Mouse (Mus musculus) E14TG2a.4 (cell line): ENCODE results near the gene Ndufs4.

Experiments
- H3K27me3 ChIP-seq: 2 replicates; pipeline ENCODE4 v1.6.1; 2014; ENCODE audit warnings: low read length, control low read depth; ENCODE audit not compliant: insufficient read depth
- H3K36me3 ChIP-seq: 2 replicates; pipeline ENCODE4 v1.6.1; 2014; ENCODE audit warnings: low read length, control low read depth; ENCODE audit not compliant: insufficient read depth
- H3K4me1 ChIP-seq: replicated peaks from 2 replicates; pipeline ENCODE4 v1.6.1; 2014; ENCODE audit warnings: low read depth, low read length, control low read depth
- H3K4me3 ChIP-seq: replicated peaks from 2 replicates; pipeline ENCODE4 v1.5.1; 2014; ENCODE audit warnings: mild to moderate bottlenecking, low read length
- H3K9me3 ChIP-seq: 2 replicates; pipeline ENCODE4 v1.6.1; 2014; ENCODE audit warnings: low read length, control low read depth
- CTCF ChIP-seq: conservative IDR thresholded peaks from 2 replicates; pipeline ENCODE4 v1.5.1; 2014; ENCODE audit warnings: low read length
- NANOG ChIP-seq: IDR thresholded peaks from 2 replicates; pipeline ENCODE4 v1.6.1; 2014; ENCODE audit warnings: borderline replicate concordance, low read length, mixed read lengths
- POU5F1 ChIP-seq: IDR thresholded peaks from 2 replicates; pipeline ENCODE4 v1.6.1; 2014; ENCODE audit warnings: low read length, borderline replicate concordance

Ndufs4 gene

GRCm38 (mm10) chr13:114405100-114405715 is 17.1 kb upstream of the Ndufs4 start:
- peaks cover 30% of the 10 kb centered on the region for H3K4me1 ChIP-seq

GRCm38 (mm10) chr13:114398906-114399305 is 10.8 kb upstream of the Ndufs4 start:
- no peak for TF ChIP-seq NANOG
- TF ChIP-seq CTCF: no peak
- no peak for TF ChIP-seq POU5F1
- H3K4me3 ChIP-seq: no peak overlapping the region
- no peaks in the 10 kb centered on the region for H3K36me3 ChIP-seq
- peaks cover 27% of the 10 kb centered on the region for H3K27me3 ChIP-seq
- peaks cover 13% of the 10 kb centered on the region for H3K9me3 ChIP-seq
- peaks cover 36% of the 10 kb centered on the region for H3K4me1 ChIP-seq

More at GRCm38 (mm10) chr13:114405100-114405715, 17.1 kb upstream of the Ndufs4 start:
- no peaks in the 10 kb centered on the region for H3K36me3 ChIP-seq
- peaks cover 50% of the 10 kb centered on the region for H3K27me3 ChIP-seq
- no peak overlapping the region for H3K4me3 ChIP-seq
- H3K9me3 ChIP-seq: peaks cover 8% of the 10 kb centered on the region
- no peak for TF ChIP-seq CTCF
- no peak for TF ChIP-seq POU5F1
- no peak for TF ChIP-seq NANOG

- Histone ChIP-seq H3K27me3 (peaks cover 12% of the 10 kb centered on the region), H3K9me3 (peaks cover 13% of the 10 kb centered on the region), H3K4me1 (peaks cover 36% of the 10 kb centered on the region), H3K36me3 (no peaks in the 10 kb centered on the region), H3K4me3 (no peak overlapping the region)
- TF ChIP-seq POU5F1: no peak
- no peak for TF ChIP-seq CTCF
- 0 out of 2 replicates have a peak, but pooled peaks have one; percentile 5 for TF ChIP-seq NANOG
These were observed 9.2 kb upstream of the Ndufs4 start for GRCm38 (mm10) chr13:114397281-114397680.

GRCm38 (mm10) chr13:114396863-114397262 is 8.8 kb upstream of the Ndufs4 start:
- Histone ChIP-seq H3K4me3 (no peak overlapping the region), H3K9me3 (peaks cover 13% of the 10 kb centered on the region), H3K27me3 (peaks cover 10% of the 10 kb centered on the region), H3K4me1 (peaks cover 36% of the 10 kb centered on the region), H3K36me3 (no peaks in the 10 kb centered on the region)
- TF ChIP-seq CTCF (no peak), NANOG (no peak), POU5F1 (no peak)

- H3K4me1 ChIP-seq: peaks cover 34% of the 10 kb centered on the region
- H3K27me3 ChIP-seq: peaks cover 10% of the 10 kb centered on the region
- H3K9me3 ChIP-seq: peaks cover under 1% of the 10 kb centered on the region; the same call in 1 of the 2 replicates
- H3K4me3 ChIP-seq: no peak overlapping the region
- no peaks in the 10 kb centered on the region for H3K36me3 ChIP-seq
- TF ChIP-seq POU5F1 (no peak), NANOG (no peak), CTCF (no peak)
These were observed 6.7 kb upstream of the Ndufs4 start for GRCm38 (mm10) chr13:114394784-114395183.

- H3K27me3 ChIP-seq: peaks cover 10% of the 10 kb centered on the region
- TF ChIP-seq CTCF: no peak
- no peak for TF ChIP-seq POU5F1
- H3K36me3 ChIP-seq: no peaks in the 10 kb centered on the region
- H3K9me3 ChIP-seq: no peaks in the 10 kb centered on the region
- H3K4me3 ChIP-seq: no peak overlapping the region
- H3K4me1 ChIP-seq: peaks cover 20% of the 10 kb centered on the region
These were observed 4.4 kb upstream of the Ndufs4 start for GRCm38 (mm10) chr13:114392501-114392900.

- TF ChIP-seq NANOG (no peak), CTCF (no peak), POU5F1 (no peak)
These were observed 412 bp downstream of the Ndufs4 start for GRCm38 (mm10) chr13:114387521-114388171.

GRCm38 (mm10) chr13:114387074-114387487 is 977 bp downstream of the Ndufs4 start:
- Histone ChIP-seq H3K27me3 (peaks cover 10% of the 10 kb centered on the region), H3K4me3 (peak overlapping the region; percentile 97), H3K9me3 (no peaks in the 10 kb centered on the region), H3K4me1 (peaks cover 15% of the 10 kb centered on the region), H3K36me3 (peaks cover 11% of the 10 kb centered on the region; the same call in 1 of the 2 replicates)
- TF ChIP-seq CTCF (no peak), POU5F1 (no peak), NANOG (no peak)

More at GRCm38 (mm10) chr13:114387521-114388171, 412 bp downstream of the Ndufs4 start:
- Histone ChIP-seq H3K27me3 (peaks cover 10% of the 10 kb centered on the region), H3K4me1 (peaks cover 15% of the 10 kb centered on the region), H3K36me3 (peaks cover 5% of the 10 kb centered on the region; the same call in 1 of the 2 replicates), H3K4me3 (peak overlapping the region; percentile 97), H3K9me3 (no peaks in the 10 kb centered on the region)
